Mouse (Mus musculus) CH12.LX (cell line): ENCODE measurements around the gene Upk3a. TPM values are rescaled to one million over a fixed set of nuclear protein-coding genes. Genes with fewer than 3 reads are reported as not detected.

Experiments used
- DNase-seq: peaks from one replicate; pipeline ENCODE4 v3.0.0-alpha.2; 2013; ENCODE audit errors: extremely low read depth
- H3K27ac ChIP-seq: 2 replicates; pipeline ENCODE4 v1.5.1; 2012; ENCODE audit warnings: low read depth, mild to moderate bottlenecking, control low read depth, moderate library complexity; ENCODE audit not compliant: insufficient read depth
- H3K27me3 ChIP-seq: replicated peaks from 2 replicates; pipeline ENCODE3; 2012; ENCODE audit warnings: inconsistent platforms
- H3K36me3 ChIP-seq, 2 experiments: replicated peaks in 1 of 2; 2 replicates each; pipeline versions ENCODE3 to v1.6.1; 2012; ENCODE audit warnings: inconsistent platforms in 1 of 2, low read length in 1 of 2, mild to moderate bottlenecking in 1 of 2, mixed read lengths in 1 of 2, moderate library complexity in 1 of 2; ENCODE audit not compliant: control insufficient read depth in 1 of 2, insufficient read depth in 1 of 2
- H3K4me1 ChIP-seq, 2 experiments: 2 replicates each; pipeline ENCODE4 v1.6.1; 2012; ENCODE audit warnings: inconsistent platforms in 1 of 2, moderate library complexity in 1 of 2; ENCODE audit not compliant: insufficient read depth in 2 of 2, control insufficient read depth in 1 of 2
- H3K4me2 ChIP-seq: 2 replicates; pipeline ENCODE4 v1.6.1; 2012; ENCODE audit warnings: low read depth, mild to moderate bottlenecking, control low read depth; ENCODE audit not compliant: poor library complexity, insufficient read depth, severe bottlenecking
- H3K4me3 ChIP-seq, 3 experiments: fragments of 150-350 bp in 1 of 3; sonication (generic) in 1 of 3; replicated peaks in 1 of 3; 2 replicates each; pipeline versions ENCODE3 to v1.5.1; 2011 to 2012; ENCODE audit warnings: low read depth in 2 of 3, low read length in 2 of 3, mild to moderate bottlenecking in 2 of 3, moderate library complexity in 2 of 3, control low read depth in 1 of 3, improper control_type of control experiment in 1 of 3, inconsistent platforms in 1 of 3, mixed read lengths in 1 of 3; ENCODE audit not compliant: poor library complexity in 1 of 3
- H3K79me2 ChIP-seq: replicated peaks from 2 replicates; pipeline ENCODE4 v1.6.1; 2012; ENCODE audit warnings: mild to moderate bottlenecking, moderate library complexity; ENCODE audit not compliant: control insufficient read depth, poor library complexity, insufficient read depth, severe bottlenecking; ENCODE audit errors: extremely low read depth
- H3K9ac ChIP-seq: 2 replicates; pipeline ENCODE4 v1.6.1; 2012; ENCODE audit warnings: low read depth, mild to moderate bottlenecking, control low read depth, moderate library complexity; ENCODE audit not compliant: insufficient read depth
- H3K9me3 ChIP-seq: replicated peaks from 2 replicates; pipeline ENCODE3; 2012; ENCODE audit warnings: low read length, inconsistent platforms, mixed read lengths
- CHD2 ChIP-seq: IDR thresholded peaks from 2 replicates; pipeline ENCODE4 v1.6.1; 2011; ENCODE audit warnings: low read length, improper control_type of control experiment
- CTCF ChIP-seq, 2 experiments: IDR thresholded peaks in 1 of 2; conservative IDR thresholded peaks in 1 of 2; 2 replicates each; pipeline ENCODE4 v1.5.1; 2011 to 2012; ENCODE audit warnings: low read depth in 2 of 2, low read length in 2 of 2, improper control_type of control experiment in 1 of 2, inconsistent platforms in 1 of 2, mild to moderate bottlenecking in 1 of 2, moderate library complexity in 1 of 2
- E2F4 ChIP-seq: IDR thresholded peaks from 2 replicates; pipeline ENCODE4 v1.6.1; 2011; ENCODE audit warnings: low read depth, low read length, improper control_type of control experiment; ENCODE audit not compliant: insufficient replicate concordance
- GABPA ChIP-seq: IDR thresholded peaks from 2 replicates; pipeline ENCODE4 v1.6.1; 2012; ENCODE audit warnings: low read depth, low read length, improper control_type of control experiment, inconsistent platforms; ENCODE audit not compliant: insufficient replicate concordance
- JUN ChIP-seq: IDR thresholded peaks from 2 replicates; pipeline ENCODE4 v1.6.1; 2011; ENCODE audit warnings: low read depth, mild to moderate bottlenecking, low read length, improper control_type of control experiment, moderate library complexity; ENCODE audit not compliant: insufficient read depth
- MAFK ChIP-seq: IDR thresholded peaks from 2 replicates; pipeline ENCODE4 v1.6.1; 2011; ENCODE audit warnings: low read length, improper control_type of control experiment; ENCODE audit not compliant: insufficient replicate concordance
- MAX ChIP-seq: IDR thresholded peaks from 2 replicates; pipeline ENCODE4 v1.6.1; 2011; ENCODE audit warnings: low read length, improper control_type of control experiment
- MYC ChIP-seq: IDR thresholded peaks from 2 replicates; pipeline ENCODE4 v1.6.1; 2011; ENCODE audit warnings: low read depth, mild to moderate bottlenecking, improper control_type of control experiment, low read length
- NRF1 ChIP-seq: IDR thresholded peaks from 2 replicates; pipeline ENCODE4 v1.6.1; 2014; ENCODE audit warnings: low read depth, mild to moderate bottlenecking, inconsistent platforms, low read length, improper control_type of control experiment, moderate library complexity
- POLR2A ChIP-seq: IDR thresholded peaks from 2 replicates; pipeline ENCODE4 v1.6.1; 2011; ENCODE audit warnings: low read depth, mild to moderate bottlenecking, improper control_type of control experiment, low read length
- POLR2AphosphoS2 ChIP-seq: IDR thresholded peaks from 2 replicates; pipeline ENCODE4 v1.6.1; 2011; ENCODE audit warnings: low read depth, low read length, improper control_type of control experiment
- RCOR1 ChIP-seq: conservative IDR thresholded peaks from 2 replicates; pipeline ENCODE4 v1.6.1; 2012; ENCODE audit warnings: low read depth, mild to moderate bottlenecking, inconsistent platforms, low read length, improper control_type of control experiment
- SIN3A ChIP-seq: IDR thresholded peaks from 2 replicates; pipeline ENCODE4 v1.6.1; 2012; ENCODE audit warnings: low read length, improper control_type of control experiment, inconsistent platforms
- UBTF ChIP-seq: IDR thresholded peaks from 2 replicates; pipeline ENCODE4 v1.6.1; 2012; ENCODE audit warnings: low read depth, mild to moderate bottlenecking, inconsistent platforms, low read length, improper control_type of control experiment, moderate library complexity
- USF2 ChIP-seq: conservative IDR thresholded peaks from 2 replicates; pipeline ENCODE4 v1.6.1; 2011; ENCODE audit warnings: low read depth, low read length, improper control_type of control experiment
- ZMIZ1 ChIP-seq: IDR thresholded peaks from 2 replicates; pipeline ENCODE4 v1.6.1; 2012; ENCODE audit warnings: low read depth, mild to moderate bottlenecking, inconsistent platforms, low read length, improper control_type of control experiment
- ZNF384 ChIP-seq: IDR thresholded peaks from 2 replicates; pipeline ENCODE4 v1.6.1; 2012; ENCODE audit warnings: low read depth, low read length, improper control_type of control experiment, inconsistent platforms
- dilution Hi-C: fragments of 300-500 bp; cut with MboI; formaldehyde crosslinking; loops from 2 replicates; pipeline ENCODE4 v1.14.3; 2020; ENCODE audit warnings: low sequenced_read_pairs; ENCODE audit not compliant: extremely low pct_unique_long_range_greater_than_20kb, extremely low pct_ligation_motif_present
- in situ Hi-C: fragments of 300-500 bp; cut with MboI; formaldehyde crosslinking; loops from 3 replicates; pipeline ENCODE4 v1.14.3; 2019; ENCODE audit warnings: low sequenced_read_pairs, low pct_ligation_motif_present, low pct_unique_long_range_greater_than_20kb, mixed read lengths
- polyA plus RNA-seq: library from polyadenylated mRNA; unstranded; fragments of >175 nt; gene quantifications from 2 replicates; pipeline ENCODE4 v1.2.1, GENCODE M21; 2012; ENCODE audit warnings: low read depth; ENCODE audit not compliant: insufficient read length
- total RNA-seq, 2 experiments: library from RNA; depleted of rRNA; stranded (reverse); fragments of 300-350 nt in 1 of 2; fragments of >200 nt in 1 of 2; gene quantifications; 2 replicates each; pipeline ENCODE4 v1.2.3; 2012 to 2014

The Upk3a gene
- total and polyA plus RNA-seq, 3 experiments, result not detected

DNA sequence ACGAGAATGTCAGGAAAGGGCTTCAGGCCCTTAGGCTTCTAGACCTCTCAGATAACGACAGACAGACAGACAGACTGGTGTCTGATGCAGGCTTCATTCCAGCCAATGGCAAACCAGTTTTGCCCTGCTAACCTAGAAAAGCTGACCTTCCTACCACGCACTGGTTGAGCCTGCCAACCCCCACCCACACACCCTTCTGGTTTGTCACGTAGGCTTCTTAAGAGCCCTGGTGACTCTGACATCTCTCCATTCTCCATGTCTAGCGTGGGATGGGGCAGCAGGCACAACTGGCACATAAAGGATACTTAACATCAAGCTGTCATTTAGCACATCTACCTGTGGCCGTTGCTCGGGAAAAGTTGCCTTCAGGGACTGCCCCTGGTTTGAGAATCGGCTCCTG, 7.3 kb upstream of the Upk3a start:
- no peak overlapping the region for H3K4me3 ChIP-seq
- TF ChIP-seq CHD2 (no peak), CTCF (conservative IDR thresholded peaks at IDR 0.05 in 1 of 2, IDR thresholded peaks at IDR 0.05 in 1 of 2; ENCODE audit: low read depth in 2 of 2, low read length in 2 of 2) (no peak), POLR2AphosphoS2 (no peak), MAX (no peak), RCOR1 (no peak), POLR2A (no peak), GABPA (no peak)
- H3K36me3 ChIP-seq, result no peaks in the 10 kb centered on the region
- DNase-seq, result no peak
- no peak overlapping the region for H3K9ac ChIP-seq
- H3K4me2 ChIP-seq, result no peak overlapping the region
- no peaks in the 10 kb centered on the region for H3K79me2 ChIP-seq
- peaks cover 0 to 6% of the 10 kb centered on the region in 2 experiments; a peak in 1 of 4 replicates for H3K4me1 ChIP-seq
- dilution Hi-C loops (no loop called here), in situ Hi-C loops (loop anchor here (10.0 kb wide), 1 partner anchor 65 kb away; no protein-coding TSS in a partner anchor)
- no peaks in the 10 kb centered on the region for H3K9me3 ChIP-seq
- peaks cover 18% of the 10 kb centered on the region for H3K27me3 ChIP-seq
- H3K27ac ChIP-seq, result no peak overlapping the region

- Histone ChIP-seq H3K4me3 (no peak overlapping the region), H3K27ac (no peak overlapping the region), H3K79me2 (no peaks in the 10 kb centered on the region), H3K4me2 (no peak overlapping the region), H3K36me3 (no peaks in the 10 kb centered on the region), H3K9ac (no peak overlapping the region), H3K27me3 (peaks cover 34% of the 10 kb centered on the region), H3K9me3 (no peaks in the 10 kb centered on the region), H3K4me1 (peaks cover 0 to 4% of the 10 kb centered on the region in 2 experiments; a peak in 1 of 4 replicates)
- dilution Hi-C loops, result no loop called here
- no peak for DNase-seq
- TF ChIP-seq NRF1, result no peak
- in situ Hi-C loops, result no loop called here
Measured at GRCm38 (mm10) chr15:85011895-85012661, 4.9 kb upstream of the Upk3a start.

- no peaks in the 10 kb centered on the region for H3K9me3 ChIP-seq
- dilution Hi-C loops (no loop called here), in situ Hi-C loops (no loop called here)
- no peak overlapping the region for H3K4me2 ChIP-seq
- H3K27me3 ChIP-seq, result peaks cover 37% of the 10 kb centered on the region
- H3K27ac ChIP-seq, result no peak overlapping the region
- no peaks in the 10 kb centered on the region for H3K36me3 ChIP-seq
- H3K79me2 ChIP-seq, result no peaks in the 10 kb centered on the region
- no peak overlapping the region for H3K9ac ChIP-seq
- 0 out of 4 replicates have a peak, but pooled peaks cover 0 to 4% of the 10 kb centered on the region in 2 experiments for H3K4me1 ChIP-seq
- no peak for DNase-seq
- H3K4me3 ChIP-seq, result no peak overlapping the region
- no peak for TF ChIP-seq JUN
- TF ChIP-seq ZNF384, result no peak
- TF ChIP-seq ZMIZ1, result no peak
- TF ChIP-seq MAFK, result no peak
- TF ChIP-seq POLR2A, result no peak
- no peak for TF ChIP-seq E2F4
- TF ChIP-seq SIN3A, result no peak
- TF ChIP-seq USF2, result no peak
- no peak for TF ChIP-seq UBTF
- TF ChIP-seq MYC, result no peak
- TF ChIP-seq, all 38 proteins: peak for 0
Measured at GRCm38 (mm10) chr15:85012662-85013054, 4.3 kb upstream of the Upk3a start.
